Mouse (Mus musculus) liver, adult 2 months (tissue): ENCODE data around the gene Psmc3ip.

Source experiments
- CTCF ChIP-seq: fragments of 200-500 bp; IDR thresholded peaks from 2 replicates; pipeline ENCODE4 v1.5.1; 2011; ENCODE audit warnings: low read depth, low read length, control low read depth
- POLR2A ChIP-seq: fragments of 200-500 bp; IDR thresholded peaks from 2 replicates; pipeline ENCODE4 v1.6.1; 2011; ENCODE audit warnings: low read length, control low read depth; ENCODE audit not compliant: insufficient read depth; ENCODE audit errors: extremely low read depth

DNA sequence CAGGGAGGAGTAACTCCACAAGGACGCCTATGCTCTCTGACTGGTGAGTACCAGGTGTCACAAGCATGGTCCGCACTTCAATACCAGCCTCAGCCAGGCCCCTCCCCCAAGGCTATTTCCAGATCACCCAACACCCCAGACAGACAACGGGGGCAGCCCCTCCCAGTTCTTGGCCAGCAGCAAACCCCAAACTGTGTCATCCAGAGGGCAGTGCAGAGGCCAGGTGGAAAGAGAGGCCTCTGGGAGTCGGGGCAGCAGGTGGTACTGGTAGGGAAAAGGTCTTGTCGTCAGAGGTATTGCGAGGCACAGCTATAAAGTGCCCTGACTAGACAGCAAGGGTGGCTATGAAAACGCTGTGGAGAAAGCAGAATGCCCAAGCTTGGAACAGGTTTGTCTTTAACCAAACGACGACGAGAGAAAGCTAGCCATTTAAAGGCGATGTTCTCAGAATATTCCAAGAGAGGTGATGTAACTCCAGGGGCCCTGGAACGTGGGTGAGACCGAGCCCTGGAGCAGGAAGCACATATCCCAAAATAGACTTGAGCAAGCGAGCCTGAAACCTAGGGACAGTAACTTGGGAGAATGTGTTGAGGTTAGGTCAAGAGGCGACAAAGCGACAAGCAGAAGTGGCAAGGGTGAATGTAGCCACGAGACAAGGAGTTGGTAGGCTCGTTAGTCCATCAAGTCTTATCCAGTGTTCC, 35.0 kb upstream of the Psmc3ip start:
- TF ChIP-seq POLR2A (no peak), CTCF (no peak)
